Mouse (Mus musculus) liver, adult 2 months (tissue): ENCODE measurements at regions not wholly inside any gene's neighbourhood (a gene's known extent, or its start where the extent isn't known, plus 50 kb on each side); places are given as distances from the start of the nearest gene placed in this dataset.

ENCODE experiments used
- DNase-seq: peaks from one replicate; pipeline ENCODE4 v3.0.0-alpha.2; 2011; ENCODE audit warnings: low read depth, low spot score; ENCODE audit errors: extremely low read depth
- H3K27ac ChIP-seq: fragments of 200-500 bp; replicated peaks from 2 replicates; pipeline ENCODE4 v1.5.1; 2012; ENCODE audit warnings: low read depth, mild to moderate bottlenecking, control low read depth, inconsistent platforms, low read length; ENCODE audit not compliant: insufficient read depth
- H3K27me3 ChIP-seq: fragments of 200-500 bp; 2 replicates; pipeline ENCODE4 v1.6.1; 2012; ENCODE audit warnings: mild to moderate bottlenecking, moderate library complexity, low read length, inconsistent platforms; ENCODE audit not compliant: control insufficient read depth, insufficient read depth
- H3K36me3 ChIP-seq: fragments of 200-500 bp; 2 replicates; pipeline ENCODE4 v1.6.1; 2012; ENCODE audit warnings: low read length, inconsistent platforms; ENCODE audit not compliant: control insufficient read depth, insufficient read depth
- H3K4me1 ChIP-seq: fragments of 200-500 bp; 2 replicates; pipeline ENCODE4 v1.6.1; 2011; ENCODE audit warnings: low read length; ENCODE audit not compliant: control insufficient read depth, insufficient read depth
- H3K4me3 ChIP-seq: fragments of 200-500 bp; 2 replicates; pipeline ENCODE4 v1.5.1; 2011; ENCODE audit warnings: low read depth, mild to moderate bottlenecking, control low read depth, low read length, moderate library complexity; ENCODE audit not compliant: insufficient read depth
- H3K79me2 ChIP-seq: fragments of 200-500 bp; 2 replicates; pipeline ENCODE4 v1.6.1; 2012; ENCODE audit warnings: inconsistent platforms, mild to moderate bottlenecking, low read length, moderate library complexity; ENCODE audit not compliant: control insufficient read depth, insufficient read depth
- H3K9ac ChIP-seq: fragments of 200-500 bp; 2 replicates; pipeline ENCODE4 v1.6.1; 2012; ENCODE audit warnings: low read depth, mild to moderate bottlenecking, control low read depth, inconsistent platforms, low read length
- CTCF ChIP-seq: fragments of 200-500 bp; IDR thresholded peaks from 2 replicates; pipeline ENCODE4 v1.5.1; 2011; ENCODE audit warnings: low read depth, low read length, control low read depth
- POLR2A ChIP-seq: fragments of 200-500 bp; IDR thresholded peaks from 2 replicates; pipeline ENCODE4 v1.6.1; 2011; ENCODE audit warnings: low read length, control low read depth; ENCODE audit not compliant: insufficient read depth; ENCODE audit errors: extremely low read depth
- WGBS: fragments of 180-500 bp; shearing (Covaris S2); methylation state at CpG from one replicate; pipeline ENCODE4 v1.1.7; 2018; 5-methylcytosine and 5-hydroxymethylcytosine counted together

DNA sequence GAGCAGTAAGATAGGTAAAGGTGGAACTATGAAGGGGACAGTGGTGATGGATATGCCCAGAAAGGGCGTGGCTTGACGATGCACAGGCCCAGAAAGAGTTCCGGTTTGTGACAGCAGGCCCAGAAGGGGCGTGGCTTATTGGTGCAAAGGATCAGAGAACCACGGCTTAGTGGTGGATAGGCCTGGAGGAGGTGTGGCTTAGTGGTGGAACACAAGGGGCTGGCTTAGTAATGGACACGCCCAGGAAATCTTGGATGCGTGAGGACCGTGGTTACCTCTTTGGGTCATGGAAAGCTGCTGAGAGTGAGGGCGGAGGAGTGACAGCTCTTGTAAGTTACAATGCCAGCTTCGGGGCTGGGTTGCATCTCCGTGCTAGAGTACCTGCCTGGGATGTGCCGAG lies 58.2 kb upstream of the Gm11733 start:
- H3K4me3 ChIP-seq: no peak overlapping the region
- no peaks in the 10 kb centered on the region for H3K36me3 ChIP-seq
- no peak overlapping the region for H3K27ac ChIP-seq
- WGBS: 44% methylated on average over 12 of the region's 12 CpGs
- TF ChIP-seq POLR2A: no peak
- no peak for TF ChIP-seq CTCF
- H3K9ac ChIP-seq: no peak overlapping the region
- H3K4me1 ChIP-seq: no peaks in the 10 kb centered on the region
- no peaks in the 10 kb centered on the region for H3K27me3 ChIP-seq
- DNase-seq: no peak
- H3K79me2 ChIP-seq: no peaks in the 10 kb centered on the region

- no peak for DNase-seq
- H3K4me1 ChIP-seq: no peaks in the 10 kb centered on the region
- no peak overlapping the region for H3K4me3 ChIP-seq
- H3K9ac ChIP-seq: no peak overlapping the region
- no peaks in the 10 kb centered on the region for H3K36me3 ChIP-seq
- H3K27ac ChIP-seq: no peak overlapping the region
- no peaks in the 10 kb centered on the region for H3K79me2 ChIP-seq
- H3K27me3 ChIP-seq: no peaks in the 10 kb centered on the region
- 83% methylated on average over 4 of the region's 4 CpGs for WGBS
- TF ChIP-seq POLR2A: no peak
- TF ChIP-seq CTCF: no peak
These were observed 57.5 kb upstream of the Gm11733 start for GRCm38 (mm10) chr11:117426651-117427050.

DNA sequence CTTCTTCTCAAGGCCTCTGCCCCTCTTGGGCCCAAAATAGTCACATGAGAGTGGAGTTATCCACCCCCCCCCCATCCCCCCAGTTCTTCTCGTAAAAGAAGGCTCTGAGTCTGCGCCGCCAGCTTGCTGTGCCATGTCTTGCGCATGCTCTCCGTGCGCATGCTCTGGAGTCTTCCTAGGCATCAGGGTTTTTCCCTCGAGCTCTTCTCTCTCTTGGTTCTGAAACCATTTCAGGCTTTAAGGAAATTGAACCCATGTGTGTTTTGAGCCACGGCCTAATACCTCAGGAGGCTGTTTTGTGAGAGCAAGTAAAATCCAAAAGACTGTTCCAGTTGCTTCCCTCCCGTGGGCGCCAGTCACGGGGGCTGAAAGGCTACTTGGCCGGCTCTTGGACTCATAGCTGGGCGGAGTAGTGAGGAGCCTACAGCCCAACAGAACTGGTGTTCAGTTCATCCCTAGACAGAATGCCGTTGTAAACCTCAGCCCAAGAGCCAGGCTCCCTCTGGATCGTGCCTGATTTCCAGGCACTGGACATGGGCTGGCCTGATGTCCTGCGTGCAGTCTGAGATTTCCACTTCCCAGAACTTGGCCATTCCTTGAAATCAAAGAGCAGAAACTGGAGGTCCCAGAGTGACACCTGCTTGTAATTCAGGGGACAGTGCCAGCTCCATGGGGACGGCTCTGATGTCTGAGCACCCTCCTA lies 56.2 kb upstream of the Gm11733 start:
- no peaks in the 10 kb centered on the region for H3K4me1 ChIP-seq
- no peak overlapping the region for H3K4me3 ChIP-seq
- 91% methylated on average over 17 of the region's 17 CpGs for WGBS
- no peak overlapping the region for H3K9ac ChIP-seq
- no peaks in the 10 kb centered on the region for H3K27me3 ChIP-seq
- H3K79me2 ChIP-seq: no peaks in the 10 kb centered on the region
- no peaks in the 10 kb centered on the region for H3K36me3 ChIP-seq
- no peak overlapping the region for H3K27ac ChIP-seq
- no peak for TF ChIP-seq CTCF
- DNase-seq: no peak

DNA sequence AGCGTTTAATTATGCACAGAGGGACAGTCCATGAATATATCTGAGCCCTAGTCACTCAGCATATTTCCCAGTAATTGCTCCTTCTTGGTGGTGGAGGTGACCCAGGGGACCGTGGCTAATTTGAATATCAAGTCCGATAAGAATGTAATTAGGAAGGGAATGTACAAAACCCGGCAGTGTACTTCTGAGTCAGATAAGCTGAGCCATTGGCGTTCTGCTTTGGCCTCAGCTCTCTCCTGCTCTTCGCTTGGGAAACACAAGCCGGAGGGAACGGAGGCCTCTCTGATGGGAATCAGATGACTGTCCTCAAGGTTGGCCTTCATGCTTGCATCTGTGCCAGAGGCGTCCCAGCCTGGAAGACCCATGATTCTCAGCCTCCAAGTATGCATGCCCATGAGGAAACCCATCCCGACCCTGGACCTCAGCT lies 54.8 kb upstream of the Gm11733 start:
- DNase-seq: no peak
- H3K27ac ChIP-seq: no peak overlapping the region
- H3K9ac ChIP-seq: no peak overlapping the region
- H3K79me2 ChIP-seq: no peaks in the 10 kb centered on the region
- H3K36me3 ChIP-seq: no peaks in the 10 kb centered on the region
- H3K27me3 ChIP-seq: no peaks in the 10 kb centered on the region
- no peak for TF ChIP-seq CTCF
- WGBS: 76% methylated on average over 10 of the region's 10 CpGs
- no peak overlapping the region for H3K4me3 ChIP-seq
- no peaks in the 10 kb centered on the region for H3K4me1 ChIP-seq

DNA sequence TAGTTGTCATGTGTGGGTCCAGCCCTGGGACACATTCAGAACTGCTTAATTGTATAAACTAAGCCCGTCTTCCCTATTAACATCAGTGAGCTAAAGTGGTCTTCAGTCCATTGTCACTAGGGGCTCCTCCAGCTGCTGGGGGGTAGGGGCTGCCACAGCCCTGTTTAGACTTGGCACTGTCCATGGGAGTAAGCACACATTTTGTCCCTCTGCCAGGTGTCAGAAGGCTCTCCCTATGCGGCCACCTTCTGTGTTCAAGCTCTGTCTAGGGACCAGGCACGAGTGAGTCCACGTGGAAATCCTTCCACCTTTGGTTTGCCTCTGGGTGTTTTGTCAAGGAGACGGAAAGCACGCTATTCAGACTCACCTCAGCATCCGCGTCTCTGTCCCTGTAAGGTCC lies 54.3 kb upstream of the Gm11733 start:
- H3K9ac ChIP-seq: no peak overlapping the region
- no peaks in the 10 kb centered on the region for H3K36me3 ChIP-seq
- H3K4me3 ChIP-seq: no peak overlapping the region
- no peaks in the 10 kb centered on the region for H3K79me2 ChIP-seq
- DNase-seq: no peak
- WGBS: 58% methylated on average over 8 of the region's 8 CpGs
- no peaks in the 10 kb centered on the region for H3K27me3 ChIP-seq
- TF ChIP-seq CTCF: no peak
- TF ChIP-seq POLR2A: no peak
- H3K27ac ChIP-seq: no peak overlapping the region
- no peaks in the 10 kb centered on the region for H3K4me1 ChIP-seq

- H3K9ac ChIP-seq: no peak overlapping the region
- H3K27ac ChIP-seq: no peak overlapping the region
- no peaks in the 10 kb centered on the region for H3K36me3 ChIP-seq
- no peak overlapping the region for H3K4me3 ChIP-seq
- no peaks in the 10 kb centered on the region for H3K4me1 ChIP-seq
- TF ChIP-seq CTCF (peak; percentile 74), POLR2A (no peak)
- DNase-seq: no peak
- H3K79me2 ChIP-seq: no peaks in the 10 kb centered on the region
- 0 out of 2 replicates have a peak, but pooled peaks cover 7% of the 10 kb centered on the region for H3K27me3 ChIP-seq
These were observed 50.1 kb upstream of the Gm11733 start for GRCm38 (mm10) chr11:117434056-117434455.
